Mouse (Mus musculus): ENCODE results near the gene Ccdc24. TPM values are rescaled to one million over a fixed set of nuclear protein-coding genes. Genes with fewer than 3 reads are reported as not detected.

Gene Ccdc24
- polyA plus RNA-seq, 1 experiment from 2014 or later = 1.2 TPM

DNA sequence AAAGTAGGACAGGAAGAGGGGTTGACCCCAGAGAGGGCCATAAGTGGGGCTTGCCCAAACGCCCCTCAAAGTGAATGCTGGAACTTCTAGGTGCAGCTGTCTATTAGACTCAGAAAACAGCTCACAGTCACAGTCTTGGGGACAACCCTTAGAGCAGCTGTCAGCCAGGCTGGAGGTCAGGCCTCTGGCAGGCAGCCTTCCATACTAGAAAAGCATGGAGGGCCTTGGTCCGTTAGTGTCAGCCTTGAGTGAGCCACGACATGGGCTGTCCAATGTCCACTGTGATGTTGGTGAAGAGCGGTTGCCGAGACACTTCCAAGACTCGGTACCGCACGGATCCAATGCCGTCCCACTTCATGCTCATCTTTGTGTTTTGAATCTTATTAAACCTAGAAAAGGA lies 1.3 kb upstream of the Ccdc24 start:
- Histone ChIP-seq H3K4me2 (no peak overlapping the region), H3K27me3 (no peaks in the 10 kb centered on the region), H3K4me3 (no peak overlapping the region), H3K9me3 (no peaks in the 10 kb centered on the region), H3K36me3 (peaks cover 51% of the 10 kb centered on the region), H3K9ac (no peak overlapping the region), H3K4me1 (peaks cover 15% of the 10 kb centered on the region), H3K27ac (no peak overlapping the region)
- ATAC-seq (ENCODE audit: insufficient number of reproducible peaks, low FRiP score, low TSS enrichment, low read depth) = no peak
- WGBS = 88% methylated on average over 9 of the region's 9 CpGs

DNA sequence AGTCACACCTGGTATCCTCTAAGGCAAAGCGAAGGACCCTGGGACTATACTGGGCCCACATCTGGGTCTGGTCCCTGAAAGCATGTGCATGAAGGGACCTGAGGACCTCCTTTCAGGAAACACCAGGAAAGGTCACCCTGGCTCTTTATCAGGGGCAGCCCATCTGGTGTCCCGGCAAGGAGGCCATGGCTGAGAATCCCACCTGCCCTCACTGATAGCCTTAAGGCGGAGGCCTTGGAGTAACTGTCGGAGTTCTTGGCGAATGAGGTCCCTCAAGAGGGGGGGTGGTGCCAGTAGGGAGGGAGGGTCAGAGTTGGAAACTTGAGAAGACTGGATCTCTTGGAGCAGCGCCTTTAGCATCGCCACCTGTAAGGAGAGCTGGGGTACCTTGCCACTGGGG lies 570 bp downstream of the Ccdc24 start:
- H3K4me1 ChIP-seq = peaks cover 20% of the 10 kb centered on the region
- WGBS = 45% methylated on average over 7 of the region's 7 CpGs
- H3K9ac ChIP-seq = no peak overlapping the region
- H3K9me3 ChIP-seq = no peaks in the 10 kb centered on the region
- H3K36me3 ChIP-seq = peaks cover 34% of the 10 kb centered on the region
- no peak overlapping the region for H3K4me3 ChIP-seq
- no peak overlapping the region for H3K4me2 ChIP-seq
- 0 out of 2 replicates have a peak, but pooled peaks cover 6% of the 10 kb centered on the region for H3K27me3 ChIP-seq
- no peak for ATAC-seq (ENCODE audit: insufficient number of reproducible peaks, low FRiP score, low TSS enrichment, low read depth)
- no peak overlapping the region for H3K27ac ChIP-seq

- WGBS = 52% methylated on average over 1 of the region's 1 CpGs
Measured at GRCm38 (mm10) chr4:117870437-117870836, 1.9 kb downstream of the Ccdc24 start.

DNA sequence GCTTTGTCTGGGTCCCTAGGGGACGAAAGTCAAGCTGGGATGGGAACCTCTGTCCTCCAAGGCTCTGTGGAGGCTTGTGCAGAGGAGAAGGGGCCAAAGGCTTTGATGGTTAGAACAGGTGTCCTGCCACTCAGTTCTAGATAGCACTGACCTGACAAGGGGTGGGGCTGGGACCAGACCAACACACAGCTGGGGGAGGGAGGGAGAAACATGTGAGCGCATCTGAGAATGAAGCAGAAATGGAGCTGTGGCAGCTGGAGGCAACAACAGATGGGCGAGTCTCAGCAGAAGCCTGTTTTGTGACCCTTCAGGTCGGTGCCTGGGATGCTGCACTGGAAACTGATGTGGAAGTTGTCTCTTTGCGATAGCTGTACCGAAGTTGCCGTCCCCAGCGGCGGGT lies 3.0 kb downstream of the Ccdc24 start:
- WGBS = 66% methylated on average over 9 of the region's 9 CpGs
- 0 out of 2 replicates have a peak, but pooled peaks cover 7% of the 10 kb centered on the region for H3K27me3 ChIP-seq
- H3K36me3 ChIP-seq = peaks cover 18% of the 10 kb centered on the region
- no peak overlapping the region for H3K4me2 ChIP-seq
- no peak overlapping the region for H3K9ac ChIP-seq
- no peaks in the 10 kb centered on the region for H3K9me3 ChIP-seq
- ATAC-seq (ENCODE audit: insufficient number of reproducible peaks, low FRiP score, low TSS enrichment, low read depth) = no peak
- H3K4me3 ChIP-seq = no peak overlapping the region
- peaks cover 34% of the 10 kb centered on the region for H3K4me1 ChIP-seq
- no peak overlapping the region for H3K27ac ChIP-seq

More at GRCm38 (mm10) chr4:117870437-117870836, 1.9 kb downstream of the Ccdc24 start:
- H3K27me3 ChIP-seq = 0 out of 2 replicates have a peak, but pooled peaks cover 7% of the 10 kb centered on the region
- no peak for ATAC-seq (ENCODE audit: insufficient number of reproducible peaks, low FRiP score, low TSS enrichment, low read depth)
- H3K4me3 ChIP-seq = no peak overlapping the region
- H3K36me3 ChIP-seq = peaks cover 26% of the 10 kb centered on the region
- H3K27ac ChIP-seq = no peak overlapping the region
- H3K4me2 ChIP-seq = no peak overlapping the region
- H3K9me3 ChIP-seq = no peaks in the 10 kb centered on the region
- no peak overlapping the region for H3K9ac ChIP-seq
- peaks cover 31% of the 10 kb centered on the region for H3K4me1 ChIP-seq

DNA sequence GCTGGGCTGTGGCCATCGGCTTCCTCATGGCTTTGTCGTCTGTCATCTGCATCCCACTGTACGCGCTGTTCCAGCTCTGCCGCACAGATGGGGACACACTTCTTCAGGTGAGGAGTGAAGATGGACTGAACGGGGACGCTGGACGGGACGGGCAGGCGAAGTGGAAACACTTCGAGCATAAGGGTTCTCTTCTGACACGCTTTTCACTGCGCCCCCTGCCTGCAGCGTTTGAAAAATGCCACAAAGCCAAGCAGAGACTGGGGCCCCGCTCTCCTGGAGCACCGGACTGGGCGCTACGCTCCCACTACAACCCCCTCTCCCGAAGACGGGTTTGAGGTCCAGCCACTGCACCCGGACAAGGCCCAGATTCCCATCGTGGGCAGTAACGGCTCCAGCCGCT lies 4.5 kb downstream of the Ccdc24 start:
- Histone ChIP-seq H3K27me3 (0 out of 2 replicates have a peak, but pooled peaks cover 7% of the 10 kb centered on the region), H3K4me3 (no peak overlapping the region), H3K9me3 (no peaks in the 10 kb centered on the region), H3K27ac (no peak overlapping the region), H3K4me1 (peaks cover 34% of the 10 kb centered on the region), H3K9ac (no peak overlapping the region), H3K4me2 (peak overlapping the region; percentile 15), H3K36me3 (peaks cover 9% of the 10 kb centered on the region)
- WGBS = 15% methylated on average over 24 of the region's 24 CpGs
- no peak for ATAC-seq (ENCODE audit: insufficient number of reproducible peaks, low FRiP score, low TSS enrichment, low read depth)

DNA sequence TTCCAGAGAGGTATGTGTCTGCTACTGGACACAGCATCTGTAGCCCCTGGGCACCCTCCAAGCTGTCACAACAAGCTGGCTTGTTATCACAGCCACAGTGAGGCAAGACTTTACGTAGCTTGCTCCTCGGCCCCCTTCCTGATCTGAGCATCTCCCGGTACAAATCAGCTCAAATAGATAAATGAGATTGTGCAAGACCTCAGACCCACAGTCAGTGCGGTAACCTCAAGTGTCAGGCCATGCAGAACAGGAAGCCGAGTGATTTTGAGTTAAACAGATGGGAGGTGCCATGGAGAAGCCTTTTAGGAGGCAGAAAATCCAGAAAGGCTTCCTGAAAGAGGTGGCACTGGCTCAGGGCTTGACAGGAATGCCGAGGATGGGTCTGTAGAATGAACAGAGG lies 5.4 kb downstream of the Ccdc24 start:
- Histone ChIP-seq H3K4me1 (peaks cover 27% of the 10 kb centered on the region), H3K36me3 (peaks cover 9% of the 10 kb centered on the region), H3K27me3 (0 out of 2 replicates have a peak, but pooled peaks cover 7% of the 10 kb centered on the region), H3K9ac (no peak overlapping the region), H3K9me3 (no peaks in the 10 kb centered on the region), H3K27ac (no peak overlapping the region), H3K4me2 (no peak overlapping the region), H3K4me3 (no peak overlapping the region)
- WGBS = 77% methylated on average over 6 of the region's 6 CpGs
- no peak for ATAC-seq (ENCODE audit: insufficient number of reproducible peaks, low FRiP score, low TSS enrichment, low read depth)

GRCm38 (mm10) chr4:117866083-117866482 lies 6.3 kb downstream of the Ccdc24 start:
- Histone ChIP-seq H3K27me3 (0 out of 2 replicates have a peak, but pooled peaks cover 7% of the 10 kb centered on the region), H3K4me2 (no peak overlapping the region), H3K27ac (peak overlapping the region; percentile 24; the same call in 1 of the 2 replicates), H3K36me3 (peaks cover 9% of the 10 kb centered on the region), H3K4me1 (peaks cover 23% of the 10 kb centered on the region), H3K4me3 (no peak overlapping the region), H3K9me3 (no peaks in the 10 kb centered on the region), H3K9ac (no peak overlapping the region)
- ATAC-seq (ENCODE audit: insufficient number of reproducible peaks, low FRiP score, low TSS enrichment, low read depth) = no peak
- WGBS = 50% methylated on average over 9 of the region's 9 CpGs

DNA sequence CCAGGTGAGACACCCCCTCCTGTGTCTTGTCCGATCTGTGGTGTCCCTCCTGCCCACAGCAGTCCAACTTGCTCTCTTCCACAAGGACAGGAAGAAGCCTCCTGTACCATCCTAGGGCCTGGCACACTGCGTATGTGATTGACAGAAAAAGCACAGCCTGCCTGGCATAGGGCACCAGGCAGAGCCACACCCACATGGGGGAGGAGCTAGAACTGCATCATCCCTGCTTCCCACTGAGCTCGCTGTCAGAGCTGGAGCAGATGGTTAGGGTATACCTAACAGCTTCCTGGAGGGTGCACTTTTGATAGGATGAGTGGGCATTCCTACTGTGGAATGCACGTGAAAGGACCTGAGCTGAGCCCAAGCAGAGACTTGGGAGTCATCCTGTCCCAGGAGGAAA lies 9.5 kb downstream of the Ccdc24 start:
- H3K27ac ChIP-seq = no peak overlapping the region
- ATAC-seq (ENCODE audit: insufficient number of reproducible peaks, low FRiP score, low TSS enrichment, low read depth) = no peak
- WGBS = 41% methylated on average over 4 of the region's 4 CpGs

GRCm38 (mm10) chr4:117860570-117860969 lies 11.8 kb downstream of the Ccdc24 start:
- WGBS = 79% methylated on average over 9 of the region's 9 CpGs
- Histone ChIP-seq H3K9ac (no peak overlapping the region), H3K9me3 (no peaks in the 10 kb centered on the region), H3K4me3 (no peak overlapping the region), H3K36me3 (peaks cover 24% of the 10 kb centered on the region), H3K4me1 (peaks cover 5% of the 10 kb centered on the region; the same call in 1 of the 2 replicates), H3K4me2 (no peak overlapping the region), H3K27ac (no peak overlapping the region), H3K27me3 (no peaks in the 10 kb centered on the region)
- ATAC-seq (ENCODE audit: insufficient number of reproducible peaks, low FRiP score, low TSS enrichment, low read depth) = no peak

More for the DNA sequence above, 9.5 kb downstream of the Ccdc24 start:
- no peak overlapping the region for H3K4me2 ChIP-seq
- no peaks in the 10 kb centered on the region for H3K9me3 ChIP-seq
- H3K4me3 ChIP-seq = no peak overlapping the region
- peaks cover 17% of the 10 kb centered on the region for H3K4me1 ChIP-seq
- peaks cover 10% of the 10 kb centered on the region for H3K36me3 ChIP-seq
- H3K9ac ChIP-seq = no peak overlapping the region
- 0 out of 2 replicates have a peak, but pooled peaks cover 7% of the 10 kb centered on the region for H3K27me3 ChIP-seq

DNA sequence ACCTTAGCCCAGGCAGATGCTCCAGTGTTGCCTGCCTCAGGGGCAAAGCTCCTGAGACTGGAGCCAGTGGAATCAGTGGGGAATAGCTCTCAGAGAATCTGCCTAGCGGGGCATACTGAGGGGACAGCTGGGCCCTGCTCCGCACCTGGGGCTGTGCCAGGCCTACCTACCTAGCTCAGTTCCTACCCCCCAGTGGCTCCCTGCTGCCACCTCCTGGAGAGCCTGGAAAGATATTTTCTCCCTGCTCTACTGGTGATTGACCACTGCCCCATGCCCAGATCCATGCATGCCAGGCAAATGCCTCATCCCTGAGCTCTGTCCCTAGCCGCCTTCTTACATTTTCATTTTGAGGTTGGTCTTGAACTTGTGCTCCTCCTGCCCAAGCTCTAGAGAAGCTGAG lies 13.6 kb downstream of the Ccdc24 start:
- Histone ChIP-seq H3K4me1 (peaks cover 10% of the 10 kb centered on the region; the same call in 1 of the 2 replicates), H3K9ac (no peak overlapping the region), H3K36me3 (peaks cover 17% of the 10 kb centered on the region), H3K27me3 (no peaks in the 10 kb centered on the region), H3K9me3 (no peaks in the 10 kb centered on the region), H3K4me2 (no peak overlapping the region), H3K4me3 (no peak overlapping the region), H3K27ac (no peak overlapping the region)
- WGBS = 67% methylated on average over 3 of the region's 3 CpGs
- ATAC-seq (ENCODE audit: insufficient number of reproducible peaks, low FRiP score, low TSS enrichment, low read depth) = no peak

DNA sequence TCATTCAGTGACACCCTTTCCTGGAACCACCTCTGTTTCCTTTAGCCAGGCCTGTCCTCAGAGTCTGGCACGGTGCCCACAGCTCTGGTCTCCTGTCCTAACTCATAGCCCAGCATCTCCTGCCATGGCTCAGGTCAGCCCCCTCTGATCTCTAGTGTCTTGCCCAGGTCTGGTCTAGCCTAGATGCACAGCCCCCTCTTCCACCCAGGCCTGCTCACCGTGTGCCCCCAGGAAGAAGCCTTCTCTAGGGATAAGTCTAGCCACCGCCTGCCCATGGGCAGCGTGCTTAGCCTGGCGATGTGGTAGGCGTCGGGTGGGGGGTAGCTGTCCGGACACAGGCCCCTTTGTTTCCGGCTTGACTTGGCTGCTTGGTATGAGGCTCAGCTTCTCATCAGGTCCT lies 17.2 kb downstream of the Ccdc24 start:
- H3K36me3 ChIP-seq = peaks cover 16% of the 10 kb centered on the region
- no peak overlapping the region for H3K9ac ChIP-seq
- H3K4me2 ChIP-seq = no peak overlapping the region
- H3K4me1 ChIP-seq = peaks cover 12% of the 10 kb centered on the region
- 68% methylated on average over 9 of the region's 9 CpGs for WGBS
- H3K27ac ChIP-seq = no peak overlapping the region
- no peak for ATAC-seq (ENCODE audit: insufficient number of reproducible peaks, low FRiP score, low TSS enrichment, low read depth)
- H3K27me3 ChIP-seq = no peaks in the 10 kb centered on the region
- no peaks in the 10 kb centered on the region for H3K9me3 ChIP-seq
- no peak overlapping the region for H3K4me3 ChIP-seq

DNA sequence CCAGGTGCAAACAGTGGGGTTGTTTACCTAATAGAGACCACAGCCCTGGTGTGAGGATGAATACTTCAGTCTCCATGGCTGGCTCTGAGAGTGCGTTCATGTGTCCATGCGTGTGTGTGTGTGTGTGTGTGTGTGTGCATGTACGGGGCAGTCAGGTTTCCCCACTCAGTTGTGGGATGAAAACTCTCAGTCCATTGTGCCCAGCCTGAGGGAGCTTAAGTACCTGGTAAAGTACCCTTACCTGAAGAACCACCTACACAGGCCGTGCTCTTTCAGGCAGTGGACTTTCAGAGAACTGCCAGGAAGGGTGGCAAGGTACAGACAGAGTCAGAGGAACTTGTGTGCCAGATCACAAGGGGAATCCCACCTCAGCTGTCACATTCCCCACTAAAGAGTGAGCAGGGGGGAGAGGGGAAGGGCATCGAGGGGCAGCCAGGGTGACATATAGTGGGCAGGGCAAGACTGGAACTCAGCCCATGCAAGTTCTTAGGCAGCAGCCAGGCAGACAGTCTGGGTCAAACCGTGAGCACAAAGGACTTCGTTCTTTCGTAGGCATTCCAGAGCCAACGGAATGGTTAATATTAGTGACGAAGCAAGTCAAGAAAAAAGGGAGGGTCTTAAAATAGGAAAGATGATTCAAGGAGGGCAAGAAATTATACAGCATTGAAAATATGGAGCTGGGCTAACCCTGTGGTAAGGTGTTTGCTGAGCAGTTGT lies 20.0 kb downstream of the Ccdc24 start:
- no peak overlapping the region for H3K27ac ChIP-seq
- no peak overlapping the region for H3K4me2 ChIP-seq
- 86% methylated on average over 10 of the region's 10 CpGs for WGBS
- no peak overlapping the region for H3K9ac ChIP-seq
- peaks cover 13% of the 10 kb centered on the region for H3K4me1 ChIP-seq
- H3K36me3 ChIP-seq = peaks cover 14% of the 10 kb centered on the region
- ATAC-seq (ENCODE audit: insufficient number of reproducible peaks, low FRiP score, low TSS enrichment, low read depth) = no peak
- no peaks in the 10 kb centered on the region for H3K9me3 ChIP-seq
- no peaks in the 10 kb centered on the region for H3K27me3 ChIP-seq
- H3K4me3 ChIP-seq = no peak overlapping the region

Measured in limb, embryonic 15.5 days (tissue).